ENCODE assay signal across 25 mouse cellular contexts in the genomic region with DNA sequence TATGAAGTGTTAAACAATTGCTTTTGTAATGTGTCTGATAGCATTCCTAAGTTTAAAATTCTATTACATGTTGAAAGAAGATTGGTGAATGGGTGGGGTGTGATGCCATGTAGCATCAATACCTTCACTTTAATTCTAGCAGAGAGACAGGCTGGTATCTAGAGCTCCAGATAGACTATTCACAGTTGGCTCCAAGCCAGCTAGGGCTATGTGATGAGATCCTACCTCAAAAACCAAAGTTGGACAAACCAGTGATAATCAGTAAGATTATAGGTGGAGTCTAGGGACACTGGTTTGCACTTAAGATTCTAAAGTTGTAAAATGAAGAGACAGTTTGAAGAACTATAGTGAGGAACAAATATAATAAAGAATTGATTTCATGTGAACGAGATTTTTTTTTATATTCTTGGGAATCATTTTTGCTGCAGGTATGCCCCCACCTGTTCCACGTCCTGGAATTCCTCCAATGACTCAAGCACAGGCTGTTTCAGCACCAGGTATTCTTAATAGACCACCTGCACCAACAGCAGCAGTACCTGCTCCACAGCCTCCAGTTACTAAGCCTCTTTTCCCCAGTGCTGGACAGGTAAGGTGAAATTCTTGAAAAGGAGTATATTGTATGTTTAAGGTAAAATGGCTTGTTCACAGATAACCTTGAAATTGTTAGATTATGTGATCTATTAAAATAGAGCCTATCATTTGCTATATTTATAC.
"Had no signal": no experiment of that assay in that cellular context is flagged by ENCODE, and none has a peak within 500 bp of the region (broad histone marks: within the 10 kb centered on the region; RNA-seq: fewer than 3 reads in every experiment).

No protein-coding gene starts in this region.

- DNase-seq: kidney, adult 2 months; kidney, postnatal 25 days; layer of hippocampus, adult 9-11 months; liver, postnatal 0 days; lung, embryonic 14.5 days; right cerebral cortex, adult 18-20 months; right cerebral cortex, postnatal 14 days; right cerebral cortex, postnatal 4 days; thymus, adult 2 months; thymus, postnatal 14 days; thymus, postnatal 4 days had no signal

- H3K4me2 ChIP-seq: limb, embryonic 12.5 days; limb, embryonic 15.5 days; liver, embryonic 11.5 days; lung, embryonic 14.5 days; midbrain, embryonic 15.5 days; neural tube, embryonic 12.5 days; neural tube, embryonic 15.5 days had no signal

- H3K9ac ChIP-seq: limb, embryonic 12.5 days; limb, embryonic 15.5 days; liver, embryonic 14.5 days; liver, postnatal 0 days; lung, embryonic 14.5 days; midbrain, embryonic 15.5 days; neural tube, embryonic 12.5 days; neural tube, embryonic 15.5 days had no signal

- H3K27ac ChIP-seq: kidney, postnatal 0 days; layer of hippocampus, adult 2 months; limb, embryonic 12.5 days; limb, embryonic 15.5 days; liver, embryonic 14.5 days; macrophage; midbrain, embryonic 10.5 days; midbrain, embryonic 15.5 days; neural tube, embryonic 12.5 days; neural tube, embryonic 15.5 days; stomach, postnatal 0 days had no signal

- H3K9me3 ChIP-seq: limb, embryonic 12.5 days; limb, embryonic 15.5 days; megakaryocyte, embryonic 14.5 days; midbrain, embryonic 10.5 days; midbrain, embryonic 15.5 days; neural tube, embryonic 12.5 days; neural tube, embryonic 15.5 days had no signal

- ATAC-seq: liver, postnatal 0 days; lung, postnatal 0 days; midbrain, embryonic 15.5 days had no signal

- H3K27me3 ChIP-seq: limb, embryonic 12.5 days; limb, embryonic 15.5 days; megakaryocyte, embryonic 14.5 days; midbrain, embryonic 15.5 days; neural tube, embryonic 12.5 days; neural tube, embryonic 15.5 days had no signal

- H3K4me3 ChIP-seq: layer of hippocampus, adult 2 months; limb, embryonic 12.5 days; limb, embryonic 15.5 days; megakaryocyte, embryonic 14.5 days; midbrain, embryonic 10.5 days; midbrain, embryonic 15.5 days; neural tube, embryonic 12.5 days; neural tube, embryonic 15.5 days had no signal

- H3K4me1 ChIP-seq: limb, embryonic 15.5 days had no signal
